Mouse (Mus musculus) kidney, embryonic 14.5 days (tissue): ENCODE measurements around the gene Vmn1r70. TPM values are rescaled to one million over a fixed set of nuclear protein-coding genes. Genes with fewer than 3 reads are reported as not detected.

ENCODE experiments used
- ATAC-seq: fragments of 200-750 bp; cut with Nextera tagmentation; 2 replicates; pipeline ENCODE4 v1.8.0; 2017; ENCODE audit warnings: moderate number of reproducible peaks, mild to moderate bottlenecking, moderate TSS enrichment, moderate library complexity; ENCODE audit not compliant: low FRiP score, low TSS enrichment
- H3K27ac ChIP-seq: fragments of 300-500 bp; sonication (generic); 2 replicates; pipeline ENCODE4 v1.5.1; 2014; ENCODE audit warnings: low read depth, mild to moderate bottlenecking, low read length, moderate library complexity, mixed read lengths
- H3K27me3 ChIP-seq: fragments of 300-500 bp; sonication (generic); 2 replicates; pipeline ENCODE4 v1.6.1; 2014; ENCODE audit warnings: mild to moderate bottlenecking, low read length; ENCODE audit not compliant: control insufficient read depth, insufficient read depth
- H3K36me3 ChIP-seq: fragments of 300-500 bp; sonication (generic); 2 replicates; pipeline ENCODE4 v1.6.1; 2014; ENCODE audit warnings: low read length, mixed read lengths; ENCODE audit not compliant: control insufficient read depth, insufficient read depth
- H3K4me1 ChIP-seq: fragments of 300-500 bp; sonication (generic); 2 replicates; pipeline ENCODE4 v1.6.1; 2014; ENCODE audit warnings: low read length, mixed read lengths; ENCODE audit not compliant: control insufficient read depth, insufficient read depth
- H3K4me2 ChIP-seq: fragments of 300-500 bp; sonication (generic); replicated peaks from 2 replicates; pipeline ENCODE4 v1.6.1; 2014; ENCODE audit warnings: low read depth, mild to moderate bottlenecking, low read length
- H3K4me3 ChIP-seq: fragments of 300-500 bp; sonication (generic); 2 replicates; pipeline ENCODE4 v1.5.1; 2014; ENCODE audit warnings: mild to moderate bottlenecking, low read length
- H3K9ac ChIP-seq: fragments of 300-500 bp; sonication (generic); 2 replicates; pipeline ENCODE4 v1.6.1; 2014; ENCODE audit warnings: low read depth, mild to moderate bottlenecking, low read length, moderate library complexity
- H3K9me3 ChIP-seq: fragments of 300-500 bp; sonication (generic); 2 replicates; pipeline ENCODE4 v1.6.1; 2016; ENCODE audit warnings: low read length; ENCODE audit not compliant: control insufficient read depth
- WGBS: fragments of 180-500 bp; shearing (Covaris S2); extraction: QIAGEN DNeasy Blood & Tissue Kit; methylation state at CpG from one replicate; pipeline ENCODE4 v1.1.7; 2014; 5-methylcytosine and 5-hydroxymethylcytosine counted together
- polyA plus RNA-seq: library from polyadenylated mRNA; unstranded; fragments of >200 nt; fragmentation: Nextera tagmentation; extraction: Ambion mirVana; gene quantifications from 2 replicates; pipeline ENCODE4 v1.2.1, GENCODE M21; 2014

The Vmn1r70 gene
- polyA plus RNA-seq: not detected in 2 replicates

DNA sequence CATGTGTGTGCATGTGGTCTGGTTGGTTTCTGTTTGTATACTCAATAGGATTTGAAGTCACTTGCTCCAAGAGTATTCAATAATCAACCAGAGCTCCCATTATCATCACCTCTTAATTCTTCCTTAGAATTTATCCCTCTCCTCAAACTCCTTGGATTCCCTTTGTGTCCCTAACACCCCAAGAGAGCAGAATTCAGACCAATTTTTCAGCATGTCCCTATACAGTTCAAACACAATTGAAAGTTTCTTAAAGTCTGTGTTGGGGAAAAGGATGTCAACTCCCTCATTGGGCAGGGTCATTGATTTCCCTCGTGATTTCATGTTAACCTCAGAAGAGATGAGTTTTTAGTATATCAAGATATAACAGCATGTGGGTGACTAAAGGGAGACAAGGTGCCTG lies at the start of gene Vmn1r70:
Vmn1r70 (plus strand) TSS at position 301 of the 400 bp plus-strand sequence.
- Histone ChIP-seq H3K4me1 (no peaks in the 10 kb centered on the region), H3K4me3 (no peak within 1 kb of the TSS), H3K9me3 (peaks cover 3% of the 10 kb centered on the region; the same call in 1 of the 2 replicates), H3K27me3 (no peaks in the 10 kb centered on the region), H3K9ac (no peak within 1 kb of the TSS), H3K27ac (no peak within 1 kb of the TSS), H3K4me2 (no peak within 1 kb of the TSS), H3K36me3 (no peaks in the 10 kb centered on the region)
- WGBS: 77% methylated on average over 1 of the region's 1 CpGs
- no peak for ATAC-seq

DNA sequence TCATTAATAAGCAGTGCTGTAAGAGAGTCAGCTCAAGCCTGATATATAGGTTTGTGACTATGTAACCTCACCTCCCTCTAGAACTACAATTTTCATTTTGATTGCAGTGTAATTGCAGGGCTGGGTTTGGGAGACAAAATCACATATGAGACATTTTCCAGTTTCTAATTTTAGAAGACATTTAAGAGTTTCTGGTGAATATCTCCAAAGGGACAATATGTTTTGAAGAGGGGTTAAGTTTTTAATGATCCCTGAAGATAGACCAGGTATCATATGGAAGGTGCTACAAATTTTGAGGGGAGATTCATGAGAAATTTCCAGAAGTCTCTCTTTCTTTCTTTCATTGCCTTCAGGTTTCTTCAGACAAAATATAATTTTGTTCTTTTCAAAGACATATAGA lies 17.8 kb upstream of the Vmn1r70 start, which contains the start of gene Vmn1r69:
Vmn1r69 (minus strand) TSS at position 101 of the 400 bp plus-strand sequence.
- no peaks in the 10 kb centered on the region for H3K36me3 ChIP-seq
- H3K9me3 ChIP-seq: peaks cover 3% of the 10 kb centered on the region; the same call in 1 of the 2 replicates
- no peak within 1 kb of the TSS for H3K27ac ChIP-seq
- no peak within 1 kb of the TSS for H3K4me2 ChIP-seq
- H3K4me3 ChIP-seq: no peak within 1 kb of the TSS
- no peaks in the 10 kb centered on the region for H3K4me1 ChIP-seq
- ATAC-seq: no peak
- H3K9ac ChIP-seq: no peak within 1 kb of the TSS
- no peaks in the 10 kb centered on the region for H3K27me3 ChIP-seq

Other genes with a start within 250 kb of the Vmn1r70 start
- gene Vmn1r67, start 188.2 kb upstream of the Vmn1r70 start, polyA plus RNA-seq: not detected in 2 replicates
- 14.8 and 15.8 TPM in 2 replicates for gene Zik1, start 136.1 kb upstream of the Vmn1r70 start, polyA plus RNA-seq
- gene Vmn1r68, start 73.0 kb upstream of the Vmn1r70 start, polyA plus RNA-seq: not detected in 2 replicates
- not detected in 2 replicates for gene Vmn1r69, start 17.9 kb upstream of the Vmn1r70 start, polyA plus RNA-seq
- gene Nlrp4b, start 56.3 kb downstream of the Vmn1r70 start, polyA plus RNA-seq: not detected in 2 replicates
- gene Vmn1r71, start 122.8 kb downstream of the Vmn1r70 start, polyA plus RNA-seq: not detected in 2 replicates